Mouse (Mus musculus) lung, embryonic 15.5 days (tissue): ENCODE measurements around the gene BC049715. TPM values are rescaled to one million over a fixed set of nuclear protein-coding genes. Genes with fewer than 3 reads are reported as not detected.
A peak's percentile ranks its signal among the peaks of the same experiment; 100 is the strongest.

ENCODE experiments used
- ATAC-seq: fragments of 200-750 bp; cut with Nextera tagmentation; 2 replicates; pipeline ENCODE4 v1.8.0; 2017; ENCODE audit warnings: moderate number of reproducible peaks, borderline replicate concordance; ENCODE audit not compliant: low FRiP score, low TSS enrichment; ENCODE audit errors: extremely low read depth
- H3K27ac ChIP-seq: fragments of 300-500 bp; sonication (generic); 2 replicates; pipeline ENCODE4 v1.5.1; 2015; ENCODE audit warnings: moderate library complexity, mild to moderate bottlenecking, inconsistent platforms
- H3K27me3 ChIP-seq: fragments of 300-500 bp; sonication (generic); 2 replicates; pipeline ENCODE4 v1.6.1; 2015; ENCODE audit warnings: inconsistent platforms
- H3K36me3 ChIP-seq: fragments of 300-500 bp; sonication (generic); 2 replicates; pipeline ENCODE4 v1.6.1; 2015; ENCODE audit warnings: inconsistent platforms
- H3K4me1 ChIP-seq: fragments of 300-500 bp; sonication (generic); 2 replicates; pipeline ENCODE4 v1.6.1; 2015; ENCODE audit warnings: inconsistent platforms
- H3K4me2 ChIP-seq: fragments of 300-500 bp; sonication (generic); 2 replicates; pipeline ENCODE4 v1.6.1; 2015; ENCODE audit warnings: inconsistent platforms, mild to moderate bottlenecking, moderate library complexity
- H3K4me3 ChIP-seq: fragments of 300-500 bp; sonication (generic); 2 replicates; pipeline ENCODE4 v1.5.1; 2015; ENCODE audit warnings: mild to moderate bottlenecking, inconsistent platforms
- H3K9ac ChIP-seq: fragments of 300-500 bp; sonication (generic); 2 replicates; pipeline ENCODE4 v1.6.1; 2015; ENCODE audit warnings: inconsistent platforms
- H3K9me3 ChIP-seq: fragments of 300-500 bp; sonication (generic); 2 replicates; pipeline ENCODE4 v1.6.1; 2016; ENCODE audit warnings: inconsistent platforms
- WGBS: fragments of 180-500 bp; shearing (Covaris S2); methylation state at CpG from one replicate; pipeline ENCODE4 v1.1.7; 2015; 5-methylcytosine and 5-hydroxymethylcytosine counted together
- polyA plus RNA-seq: library from polyadenylated mRNA; unstranded; fragments of >200 nt; fragmentation: Nextera tagmentation; extraction: Ambion mirVana; gene quantifications from 2 replicates; pipeline ENCODE4 v1.2.1, GENCODE M21; 2015

The BC049715 gene
- polyA plus RNA-seq, 1 experiment from 2014 or later, result 2.1 TPM

GRCm38 (mm10) chr6:136835352-136835751 is 7.9 kb downstream of the BC049715 start, which contains the start of gene Smco3:
Gene Smco3 (minus strand): TSS chr6:136835452.
- no peak within 1 kb of the TSS; the same call in 1 of the 2 replicates for H3K4me2 ChIP-seq
- WGBS, result 39% methylated on average over 4 of the region's 4 CpGs
- no peaks in the 10 kb centered on the region for H3K4me1 ChIP-seq
- ATAC-seq, result no peak
- peak within 1 kb of the TSS; percentile 16 for H3K4me3 ChIP-seq
- no peak within 1 kb of the TSS for H3K27ac ChIP-seq
- no peaks in the 10 kb centered on the region for H3K9me3 ChIP-seq
- H3K9ac ChIP-seq, result no peak within 1 kb of the TSS
- no peaks in the 10 kb centered on the region for H3K36me3 ChIP-seq
- H3K27me3 ChIP-seq, result 0 out of 2 replicates have a peak, but pooled peaks cover 5% of the 10 kb centered on the region

GRCm38 (mm10) chr6:136837323-136837722 is 9.9 kb downstream of the BC049715 start:
- H3K4me3 ChIP-seq, result no peak overlapping the region
- no peaks in the 10 kb centered on the region for H3K9me3 ChIP-seq
- ATAC-seq, result no peak
- H3K4me1 ChIP-seq, result no peaks in the 10 kb centered on the region
- H3K36me3 ChIP-seq, result no peaks in the 10 kb centered on the region
- H3K4me2 ChIP-seq, result no peak overlapping the region
- H3K27me3 ChIP-seq, result peaks cover 5% of the 10 kb centered on the region; the same call in 1 of the 2 replicates
- 77% methylated on average over 3 of the region's 3 CpGs for WGBS
- H3K9ac ChIP-seq, result no peak overlapping the region
- H3K27ac ChIP-seq, result no peak overlapping the region

- Histone ChIP-seq H3K27ac (no peak overlapping the region), H3K4me1 (no peaks in the 10 kb centered on the region), H3K9ac (no peak overlapping the region), H3K4me2 (no peak overlapping the region), H3K27me3 (no peaks in the 10 kb centered on the region; the same call in 1 of the 2 replicates), H3K9me3 (no peaks in the 10 kb centered on the region), H3K36me3 (no peaks in the 10 kb centered on the region), H3K4me3 (no peak overlapping the region)
- WGBS, result 57% methylated on average over 2 of the region's 2 CpGs
- no peak for ATAC-seq
Observed at GRCm38 (mm10) chr6:136844903-136845302, 17.5 kb downstream of the BC049715 start.

GRCm38 (mm10) chr6:136845706-136846480 is 18.5 kb downstream of the BC049715 start:
- no peak overlapping the region for H3K9ac ChIP-seq
- 67% methylated on average over 5 of the region's 5 CpGs for WGBS
- ATAC-seq, result no peak

GRCm38 (mm10) chr6:136847267-136847666 is 19.8 kb downstream of the BC049715 start:
- Histone ChIP-seq H3K4me3 (no peak overlapping the region), H3K27me3 (no peaks in the 10 kb centered on the region; the same call in 1 of the 2 replicates), H3K4me2 (no peak overlapping the region), H3K4me1 (no peaks in the 10 kb centered on the region), H3K36me3 (no peaks in the 10 kb centered on the region), H3K9ac (no peak overlapping the region), H3K27ac (no peak overlapping the region), H3K9me3 (no peaks in the 10 kb centered on the region)
- no peak for ATAC-seq
- 85% methylated on average over 3 of the region's 3 CpGs for WGBS

More at GRCm38 (mm10) chr6:136845706-136846480, 18.5 kb downstream of the BC049715 start:
- no peak overlapping the region for H3K27ac ChIP-seq
- H3K4me3 ChIP-seq, result no peak overlapping the region
- H3K9me3 ChIP-seq, result no peaks in the 10 kb centered on the region
- no peaks in the 10 kb centered on the region; the same call in 1 of the 2 replicates for H3K27me3 ChIP-seq
- H3K36me3 ChIP-seq, result no peaks in the 10 kb centered on the region
- no peaks in the 10 kb centered on the region for H3K4me1 ChIP-seq
- no peak overlapping the region for H3K4me2 ChIP-seq

GRCm38 (mm10) chr6:136847790-136848189 is 20.4 kb downstream of the BC049715 start:
- WGBS, result 14% methylated on average over 2 of the region's 2 CpGs
- no peak overlapping the region for H3K4me3 ChIP-seq
- ATAC-seq, result no peak
- no peaks in the 10 kb centered on the region for H3K27me3 ChIP-seq
- no peak overlapping the region for H3K9ac ChIP-seq
- no peak overlapping the region for H3K4me2 ChIP-seq
- no peaks in the 10 kb centered on the region for H3K9me3 ChIP-seq
- no peak overlapping the region for H3K27ac ChIP-seq
- no peaks in the 10 kb centered on the region for H3K36me3 ChIP-seq
- H3K4me1 ChIP-seq, result peaks cover 2% of the 10 kb centered on the region

- Histone ChIP-seq H3K36me3 (no peaks in the 10 kb centered on the region), H3K27ac (no peak overlapping the region), H3K9ac (no peak overlapping the region), H3K4me2 (no peak overlapping the region), H3K9me3 (no peaks in the 10 kb centered on the region), H3K4me3 (no peak overlapping the region), H3K27me3 (no peaks in the 10 kb centered on the region), H3K4me1 (peaks cover 4% of the 10 kb centered on the region)
- ATAC-seq, result no peak
- 82% methylated on average over 8 of the region's 8 CpGs for WGBS
Observed at GRCm38 (mm10) chr6:136848399-136848798, 21.0 kb downstream of the BC049715 start.

GRCm38 (mm10) chr6:136848971-136849370 is 21.5 kb downstream of the BC049715 start:
- H3K36me3 ChIP-seq, result no peaks in the 10 kb centered on the region
- WGBS, result 82% methylated on average over 5 of the region's 5 CpGs

GRCm38 (mm10) chr6:136850267-136850666 is 22.8 kb downstream of the BC049715 start:
- Histone ChIP-seq H3K4me2 (no peak overlapping the region), H3K9me3 (no peaks in the 10 kb centered on the region), H3K4me3 (no peak overlapping the region), H3K9ac (no peak overlapping the region), H3K36me3 (no peaks in the 10 kb centered on the region), H3K27ac (no peak overlapping the region), H3K4me1 (peaks cover 4% of the 10 kb centered on the region), H3K27me3 (no peaks in the 10 kb centered on the region)
- ATAC-seq, result no peak
- WGBS, result 64% methylated on average over 6 of the region's 6 CpGs

More at GRCm38 (mm10) chr6:136848971-136849370, 21.5 kb downstream of the BC049715 start:
- no peak for ATAC-seq
- H3K4me2 ChIP-seq, result no peak overlapping the region
- no peak overlapping the region for H3K4me3 ChIP-seq
- no peak overlapping the region for H3K9ac ChIP-seq
- H3K9me3 ChIP-seq, result no peaks in the 10 kb centered on the region
- H3K27me3 ChIP-seq, result no peaks in the 10 kb centered on the region
- no peak overlapping the region for H3K27ac ChIP-seq
- peaks cover 4% of the 10 kb centered on the region for H3K4me1 ChIP-seq

- Histone ChIP-seq H3K9me3 (no peaks in the 10 kb centered on the region), H3K4me3 (no peak overlapping the region), H3K4me1 (peaks cover 18% of the 10 kb centered on the region), H3K27ac (no peak overlapping the region), H3K36me3 (no peaks in the 10 kb centered on the region), H3K4me2 (no peak overlapping the region), H3K9ac (no peak overlapping the region), H3K27me3 (no peaks in the 10 kb centered on the region)
- no peak for ATAC-seq
- 79% methylated on average over 4 of the region's 4 CpGs for WGBS
Observed at GRCm38 (mm10) chr6:136852348-136852747, 24.9 kb downstream of the BC049715 start.

- no peaks in the 10 kb centered on the region for H3K27me3 ChIP-seq
- H3K4me3 ChIP-seq, result no peak overlapping the region
- WGBS, result 50% methylated on average over 3 of the region's 3 CpGs
- H3K4me1 ChIP-seq, result peaks cover 22% of the 10 kb centered on the region
- ATAC-seq, result no peak
- H3K27ac ChIP-seq, result no peak overlapping the region
- no peaks in the 10 kb centered on the region for H3K36me3 ChIP-seq
- H3K9ac ChIP-seq, result no peak overlapping the region
- no peaks in the 10 kb centered on the region for H3K9me3 ChIP-seq
- no peak overlapping the region for H3K4me2 ChIP-seq
Observed at GRCm38 (mm10) chr6:136852762-136853161, 25.3 kb downstream of the BC049715 start.

GRCm38 (mm10) chr6:136854361-136854781 is 26.9 kb downstream of the BC049715 start:
- H3K27ac ChIP-seq, result no peak overlapping the region

More at GRCm38 (mm10) chr6:136854361-136854781, 26.9 kb downstream of the BC049715 start:
- ATAC-seq, result no peak
- Histone ChIP-seq H3K4me2 (no peak overlapping the region), H3K4me3 (no peak overlapping the region), H3K36me3 (no peaks in the 10 kb centered on the region), H3K9me3 (no peaks in the 10 kb centered on the region), H3K9ac (no peak overlapping the region), H3K4me1 (peaks cover 37% of the 10 kb centered on the region), H3K27me3 (no peaks in the 10 kb centered on the region)
- 80% methylated on average over 11 of the region's 11 CpGs for WGBS
